7 mouse cellular contexts compared by ENCODE assay signal in genomic region chr16:40968088-40968860, GRCm38 (mm10).
DNase-seq lines count a peak whose midpoint lies in the region; ATAC-seq and TF ChIP-seq lines count a peak whose summit lies in the region.

No protein-coding gene starts in this region.

- H3K27ac ChIP-seq in heart, embryonic 12.5 days (ENCODE audit: poor library complexity, severe bottlenecking): no peak overlapping the region
- H3K27ac ChIP-seq in kidney, embryonic 16.5 days (ENCODE audit: low read length): no peak overlapping the region
- H3K27ac ChIP-seq in limb, embryonic 14.5 days (replicated peaks; ENCODE audit: low read depth, low read length): no peak overlapping the region
- no peak overlapping the region for H3K27ac ChIP-seq in neural tube, embryonic 11.5 days (ENCODE audit: low read depth, low read length)

- H3K4me3 ChIP-seq in heart, embryonic 12.5 days: peak overlapping the region; percentile 28; the same call in 1 of the 2 replicates
- H3K4me3 ChIP-seq in kidney, embryonic 16.5 days (ENCODE audit: low read length): peak overlapping the region; percentile 27
- H3K4me3 ChIP-seq in limb, embryonic 14.5 days (replicated peaks; ENCODE audit: low read length): peak overlapping the region; percentile 26
- peak overlapping the region; percentile 19 for H3K4me3 ChIP-seq in neural tube, embryonic 11.5 days (ENCODE audit: low read depth, low read length)

- H3K4me1 ChIP-seq in heart, embryonic 12.5 days (replicated peaks): no peaks in the 10 kb centered on the region
- H3K4me1 ChIP-seq in kidney, embryonic 16.5 days (ENCODE audit: insufficient read depth, low read length): no peaks in the 10 kb centered on the region
- H3K4me1 ChIP-seq in limb, embryonic 14.5 days (ENCODE audit: control insufficient read depth, insufficient read depth, low read length): no peaks in the 10 kb centered on the region
- H3K4me1 ChIP-seq in neural tube, embryonic 11.5 days (ENCODE audit: control insufficient read depth, insufficient read depth, low read length): no peaks in the 10 kb centered on the region; the same call in 1 of the 2 replicates

- no peaks in the 10 kb centered on the region for H3K36me3 ChIP-seq in heart, embryonic 12.5 days
- no peaks in the 10 kb centered on the region for H3K36me3 ChIP-seq in kidney, embryonic 16.5 days (ENCODE audit: insufficient read depth, low read length)
- H3K36me3 ChIP-seq in limb, embryonic 14.5 days (ENCODE audit: control insufficient read depth, insufficient read depth, low read length): no peaks in the 10 kb centered on the region
- H3K36me3 ChIP-seq in neural tube, embryonic 11.5 days (ENCODE audit: control insufficient read depth, insufficient read depth, low read length): no peaks in the 10 kb centered on the region

- peak overlapping the region; percentile 33 for H3K9ac ChIP-seq in heart, embryonic 12.5 days
- H3K9ac ChIP-seq in kidney, embryonic 16.5 days (replicated peaks; ENCODE audit: low read length): peak overlapping the region; percentile 9; the same call in 1 of the 2 replicates
- peak overlapping the region; percentile 38 for H3K9ac ChIP-seq in limb, embryonic 14.5 days (ENCODE audit: low read depth, low read length, severe bottlenecking)
- H3K9ac ChIP-seq in neural tube, embryonic 11.5 days (ENCODE audit: low read length): no peak overlapping the region

- H3K27me3 ChIP-seq in heart, embryonic 12.5 days (replicated peaks): no peaks in the 10 kb centered on the region
- H3K27me3 ChIP-seq in kidney, embryonic 16.5 days (ENCODE audit: insufficient read depth, low read length): no peaks in the 10 kb centered on the region
- H3K27me3 ChIP-seq in limb, embryonic 14.5 days (ENCODE audit: control insufficient read depth, insufficient read depth, low read length): no peaks in the 10 kb centered on the region; the same call in 1 of the 2 replicates
- H3K27me3 ChIP-seq in neural tube, embryonic 11.5 days (ENCODE audit: control insufficient read depth, insufficient read depth, low read length): no peaks in the 10 kb centered on the region

- peak; percentile 82 for DNase-seq in brain, embryonic 18.5 days (ENCODE audit: low read depth, low spot score)
- DNase-seq in fibroblast of lung, adult 2 months (ENCODE audit: low read depth): peak; percentile 26
- peak; percentile 81 for DNase-seq in limb, embryonic 14.5 days (ENCODE audit: low spot score)
- DNase-seq in neural tube, embryonic 11.5 days (ENCODE audit: low spot score): peak; percentile 81
- DNase-seq in urinary bladder, postnatal 10 days (ENCODE audit: low spot score): peak; percentile 19

- 21% methylated on average over 17 of the region's 17 CpGs for WGBS in heart, embryonic 12.5 days
- WGBS in kidney, embryonic 16.5 days: 21% methylated on average over 17 of the region's 17 CpGs
- 16% methylated on average over 17 of the region's 17 CpGs for WGBS in limb, embryonic 14.5 days
- 26% methylated on average over 17 of the region's 17 CpGs for WGBS in neural tube, embryonic 11.5 days

- peak overlapping the region; percentile 61 for H3K4me2 ChIP-seq in heart, embryonic 12.5 days
- peak overlapping the region; percentile 48 for H3K4me2 ChIP-seq in kidney, embryonic 16.5 days (replicated peaks; ENCODE audit: low read depth, low read length)
- H3K4me2 ChIP-seq in limb, embryonic 14.5 days (replicated peaks; ENCODE audit: low read depth, low read length, severe bottlenecking): peak overlapping the region; percentile 47
- peak overlapping the region; percentile 42 for H3K4me2 ChIP-seq in neural tube, embryonic 11.5 days (ENCODE audit: low read depth)

- no peak for TF ChIP-seq POLR2A in limb, embryonic 14.5 days (IDR thresholded peaks at IDR 0.05; ENCODE audit: borderline replicate concordance, extremely low read depth, insufficient read depth, insufficient read length)

- peak; percentile 64; the same call in 1 of the 2 replicates for ATAC-seq in heart, embryonic 12.5 days (ENCODE audit: insufficient number of reproducible peaks, low FRiP score)
- ATAC-seq in kidney, embryonic 16.5 days (ENCODE audit: low FRiP score, low TSS enrichment): peak; percentile 99
- ATAC-seq in limb, embryonic 14.5 days (ENCODE audit: low FRiP score, low read depth): peak; percentile 94
- peak; percentile 96 for ATAC-seq in neural tube, embryonic 11.5 days (ENCODE audit: insufficient read depth, low FRiP score, low TSS enrichment)

- H3K9me3 ChIP-seq in heart, embryonic 12.5 days (replicated peaks): no peaks in the 10 kb centered on the region
- H3K9me3 ChIP-seq in kidney, embryonic 16.5 days (ENCODE audit: low read length): no peaks in the 10 kb centered on the region
- H3K9me3 ChIP-seq in limb, embryonic 14.5 days (ENCODE audit: control insufficient read depth, low read length): no peaks in the 10 kb centered on the region
- no peaks in the 10 kb centered on the region for H3K9me3 ChIP-seq in neural tube, embryonic 11.5 days (ENCODE audit: control insufficient read depth, low read length)

Comparison
In these comparisons a context has a peak if more than half of its experiments do, and no peak if none do; other contexts are left out.
1. DNase-seq: peak in every context shown above with its lines; median percentile 82 in brain, embryonic 18.5 days; 81 in limb, embryonic 14.5 days; 81 in neural tube, embryonic 11.5 days; 26 in fibroblast of lung, adult 2 months; 19 in urinary bladder, postnatal 10 days.